Mouse (Mus musculus) embryonic facial prominence, embryonic 14.5 days (tissue): Measurements from ENCODE around the gene Frem3. TPM values are rescaled to one million over a fixed set of nuclear protein-coding genes. Genes with fewer than 3 reads are reported as not detected.

Source experiments
- ATAC-seq: fragments of 200-750 bp; cut with Nextera tagmentation; 2 replicates; pipeline ENCODE4 v1.8.0; 2017; ENCODE audit warnings: low read depth, moderate number of reproducible peaks, moderate TSS enrichment
- DNase-seq: peaks from one replicate; pipeline ENCODE4 v3.0.0-alpha.2; 2015; ENCODE audit warnings: low spot score
- H3K27ac ChIP-seq: fragments of 300-500 bp; sonication (generic); replicated peaks from 2 replicates; pipeline ENCODE4 v1.5.1; 2014; ENCODE audit warnings: low read depth, mild to moderate bottlenecking, low read length, moderate library complexity
- H3K27me3 ChIP-seq: fragments of 300-500 bp; sonication (generic); replicated peaks from 2 replicates; pipeline ENCODE4 v1.6.1; 2014; ENCODE audit warnings: low read length; ENCODE audit not compliant: control insufficient read depth, insufficient read depth
- H3K36me3 ChIP-seq: fragments of 300-500 bp; sonication (generic); 2 replicates; pipeline ENCODE4 v1.6.1; 2014; ENCODE audit warnings: low read length, mixed read lengths; ENCODE audit not compliant: control insufficient read depth, insufficient read depth
- H3K4me1 ChIP-seq: fragments of 300-500 bp; sonication (generic); 2 replicates; pipeline ENCODE4 v1.6.1; 2014; ENCODE audit warnings: antibody characterized with exemption, low read length; ENCODE audit not compliant: control insufficient read depth, insufficient read depth
- H3K4me2 ChIP-seq: fragments of 300-500 bp; sonication (generic); 2 replicates; pipeline ENCODE4 v1.6.1; 2014; ENCODE audit warnings: low read depth, mild to moderate bottlenecking, low read length, moderate library complexity, mixed read lengths
- H3K4me3 ChIP-seq: fragments of 300-500 bp; sonication (generic); 2 replicates; pipeline ENCODE4 v1.5.1; 2014; ENCODE audit warnings: low read depth, mild to moderate bottlenecking, low read length
- H3K9ac ChIP-seq: fragments of 300-500 bp; sonication (generic); 2 replicates; pipeline ENCODE4 v1.6.1; 2014; ENCODE audit warnings: low read depth, mild to moderate bottlenecking, low read length, moderate library complexity, mixed read lengths
- H3K9me3 ChIP-seq: fragments of 300-500 bp; sonication (generic); 2 replicates; pipeline ENCODE4 v1.6.1; 2016; ENCODE audit warnings: low read length; ENCODE audit not compliant: control insufficient read depth
- WGBS: fragments of 180-500 bp; shearing (Covaris S2); extraction: QIAGEN DNeasy Blood & Tissue Kit; methylation state at CpG from one replicate; pipeline ENCODE4 v1.1.7; 2014; 5-methylcytosine and 5-hydroxymethylcytosine counted together
- polyA plus RNA-seq: library from polyadenylated mRNA; unstranded; fragments of >200 nt; fragmentation: Nextera tagmentation; extraction: Ambion mirVana; gene quantifications from 2 replicates; pipeline ENCODE4 v1.2.1, GENCODE M21; 2014

Gene Frem3
- 0.07 and 0.20 TPM in 2 replicates for polyA plus RNA-seq

DNA sequence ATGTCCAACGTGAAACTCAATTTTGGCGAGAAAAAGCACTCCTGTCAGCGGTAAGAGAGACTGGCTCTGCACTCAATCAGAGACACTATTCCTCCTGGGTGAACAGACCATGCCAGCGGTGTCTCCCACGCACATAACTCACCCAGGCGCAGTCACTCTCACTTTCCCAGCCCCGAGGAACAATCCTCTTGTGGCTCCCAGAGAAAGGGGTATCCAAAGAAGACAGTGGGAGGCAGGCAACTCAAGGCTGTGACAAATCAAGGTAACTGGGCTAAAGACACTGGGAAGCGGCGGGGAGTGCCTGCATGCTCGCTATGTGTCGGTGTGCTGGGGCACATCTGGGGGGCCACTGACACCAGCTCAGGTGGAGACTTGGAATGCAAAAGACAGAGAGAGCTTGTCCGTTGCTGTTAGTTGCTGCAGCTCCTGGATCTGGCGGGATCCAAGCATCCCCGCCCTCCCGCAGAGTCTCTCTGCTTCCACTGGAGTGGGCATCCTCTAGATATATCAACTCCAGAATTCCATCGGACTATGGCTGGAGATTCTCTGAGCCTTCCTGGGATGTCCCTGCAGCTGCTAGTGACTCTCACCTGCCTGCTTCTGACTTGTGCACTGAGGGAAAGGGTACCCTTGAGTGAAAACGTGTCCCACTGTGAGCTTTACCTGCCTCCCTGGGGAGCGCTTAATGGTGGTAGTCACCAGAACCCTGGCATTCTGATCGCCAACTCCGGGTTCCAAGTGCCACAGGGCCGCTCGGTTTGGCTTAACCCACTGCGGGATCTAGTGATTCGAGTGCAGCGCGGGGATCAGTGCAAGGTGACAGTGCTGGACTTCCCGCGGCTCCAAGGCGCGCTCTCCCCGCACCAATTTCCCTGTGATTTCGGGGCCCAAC is at the start of gene Frem3:
Gene Frem3, plus strand, starts transcription at position 532 of the 892 bp plus-strand sequence.
- no peak for ATAC-seq
- peaks cover 10% of the 10 kb centered on the region; the same call in 1 of the 2 replicates for H3K4me1 ChIP-seq
- 3% methylated on average over 30 of the region's 32 CpGs for WGBS

GRCm38 (mm10) chr8:80564205-80564839 is 46.6 kb upstream of the Frem3 start:
- no peaks in the 10 kb centered on the region for H3K36me3 ChIP-seq
- H3K4me2 ChIP-seq, result no peak overlapping the region
- no peaks in the 10 kb centered on the region for H3K9me3 ChIP-seq
- H3K27me3 ChIP-seq, result no peaks in the 10 kb centered on the region
- no peaks in the 10 kb centered on the region for H3K4me1 ChIP-seq
- WGBS, result 84% methylated on average over 3 of the region's 3 CpGs
- no peak overlapping the region for H3K27ac ChIP-seq
- ATAC-seq, result no peak
- H3K9ac ChIP-seq, result no peak overlapping the region
- no peak overlapping the region for H3K4me3 ChIP-seq
- DNase-seq, result peak; percentile 6

More for the DNA sequence above, at the start of gene Frem3:
- peak within 1 kb of the TSS; percentile 25 for H3K4me3 ChIP-seq
- peak within 1 kb of the TSS; percentile 47 for H3K4me2 ChIP-seq
- H3K27me3 ChIP-seq, result peaks cover 19% of the 10 kb centered on the region
- no peak within 1 kb of the TSS for H3K27ac ChIP-seq
- H3K36me3 ChIP-seq, result no peaks in the 10 kb centered on the region
- H3K9ac ChIP-seq, result peak within 1 kb of the TSS; percentile 37; the same call in 1 of the 2 replicates
- DNase-seq, result no peak
- no peaks in the 10 kb centered on the region for H3K9me3 ChIP-seq

DNA sequence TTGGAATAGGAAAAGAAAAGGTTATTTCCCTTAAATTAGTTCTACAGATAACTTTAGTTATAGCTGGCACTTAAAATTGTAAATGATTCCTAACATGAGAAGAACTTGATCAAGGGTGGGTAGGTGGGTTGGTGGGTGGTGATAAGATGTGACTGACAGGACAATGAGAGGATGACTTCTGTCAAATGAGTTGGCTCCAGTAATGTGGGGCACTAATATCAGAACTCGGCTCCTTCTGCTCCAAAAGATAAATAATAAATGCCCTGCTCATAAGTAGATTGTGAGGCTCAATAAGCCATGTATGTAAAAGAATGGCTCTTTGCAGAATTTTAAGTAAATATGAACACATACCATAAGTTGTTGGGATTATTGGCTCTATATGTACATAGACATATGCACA is 43.4 kb upstream of the Frem3 start:
- ATAC-seq (no peak), DNase-seq (no peak)
- Histone ChIP-seq H3K27ac (no peak overlapping the region), H3K4me3 (no peak overlapping the region), H3K4me2 (no peak overlapping the region), H3K4me1 (no peaks in the 10 kb centered on the region), H3K27me3 (no peaks in the 10 kb centered on the region), H3K9ac (no peak overlapping the region), H3K9me3 (no peaks in the 10 kb centered on the region), H3K36me3 (no peaks in the 10 kb centered on the region)
- 68% methylated on average over 1 of the region's 1 CpGs for WGBS

DNA sequence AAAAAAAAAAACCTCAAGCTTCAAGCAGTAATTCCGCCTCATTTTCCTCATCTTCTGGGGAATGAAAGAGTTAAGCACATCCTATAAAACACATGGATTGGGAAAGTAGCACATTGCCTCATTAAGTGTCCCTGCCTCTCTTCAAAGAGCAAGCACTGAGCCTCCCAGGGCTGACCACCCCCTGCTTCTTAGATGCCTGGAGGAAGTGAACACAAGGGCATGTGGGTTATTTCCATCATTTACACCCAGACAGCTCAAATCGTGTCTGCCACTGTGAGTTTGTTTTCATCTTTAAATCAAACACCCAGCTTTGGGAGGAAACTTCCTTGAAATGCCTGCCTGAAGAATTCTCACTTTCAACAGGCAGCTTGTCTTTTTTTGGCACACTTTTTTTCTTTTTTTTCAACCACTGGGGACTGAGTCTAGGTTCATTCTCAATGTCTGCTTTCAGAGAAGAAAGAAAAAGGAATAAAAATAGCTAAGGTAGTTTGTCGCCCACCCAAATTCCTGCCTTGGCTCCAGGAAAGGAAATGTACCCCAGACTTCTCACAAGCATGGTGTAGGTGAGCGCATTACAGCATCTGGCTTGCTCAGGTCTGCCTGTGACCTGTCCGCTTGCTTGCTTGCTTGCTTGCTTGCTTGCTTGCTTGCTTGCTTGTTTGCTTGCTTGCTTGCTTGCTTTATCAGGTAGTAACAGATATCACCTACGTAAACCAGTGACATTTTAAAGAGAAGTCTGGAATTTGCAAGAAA is 42.5 kb upstream of the Frem3 start:
- no peak overlapping the region for H3K4me3 ChIP-seq
- 60% methylated on average over 6 of the region's 6 CpGs for WGBS
- no peaks in the 10 kb centered on the region for H3K27me3 ChIP-seq
- H3K36me3 ChIP-seq, result no peaks in the 10 kb centered on the region
- no peaks in the 10 kb centered on the region for H3K4me1 ChIP-seq
- no peak for ATAC-seq
- H3K4me2 ChIP-seq, result no peak overlapping the region
- no peak overlapping the region for H3K27ac ChIP-seq
- peak; percentile 4 for DNase-seq
- H3K9me3 ChIP-seq, result no peaks in the 10 kb centered on the region
- H3K9ac ChIP-seq, result no peak overlapping the region

DNA sequence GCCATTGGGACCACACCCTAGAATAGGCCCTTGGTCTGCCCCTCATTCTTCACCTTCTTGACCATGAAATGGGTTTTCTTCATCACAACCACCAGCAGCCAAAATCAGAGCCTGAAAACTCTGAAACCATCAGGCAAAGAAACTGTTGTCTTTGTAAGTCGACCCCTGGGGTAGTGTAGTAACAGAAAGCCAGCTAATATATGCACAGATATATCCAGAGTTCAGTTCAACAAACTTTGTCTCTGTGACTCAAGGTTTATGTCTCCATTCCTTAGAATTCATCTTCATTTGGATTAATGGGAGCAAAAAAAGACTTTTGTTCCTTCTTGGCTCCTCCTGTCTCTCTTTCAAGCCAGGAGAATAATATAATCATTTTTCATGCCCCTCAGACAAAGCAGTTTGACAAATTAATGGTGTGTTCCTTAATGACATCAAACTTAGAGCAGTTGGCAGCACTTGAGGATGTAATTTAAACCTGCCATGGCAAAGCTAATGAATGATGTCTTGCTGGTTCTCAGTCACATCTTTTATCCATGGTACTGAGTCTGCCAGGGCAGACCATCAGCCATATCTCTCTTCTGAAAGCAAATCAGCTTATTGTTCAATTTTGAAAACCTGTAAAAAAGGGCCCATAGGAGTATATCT is 38.3 kb upstream of the Frem3 start:
- no peak for DNase-seq
- no peak overlapping the region for H3K27ac ChIP-seq
- no peak overlapping the region for H3K4me3 ChIP-seq
- H3K27me3 ChIP-seq, result no peaks in the 10 kb centered on the region
- no peaks in the 10 kb centered on the region for H3K4me1 ChIP-seq
- H3K9me3 ChIP-seq, result no peaks in the 10 kb centered on the region
- H3K36me3 ChIP-seq, result no peaks in the 10 kb centered on the region
- H3K9ac ChIP-seq, result no peak overlapping the region
- ATAC-seq, result no peak
- H3K4me2 ChIP-seq, result no peak overlapping the region
- WGBS, result 60% methylated on average over 1 of the region's 1 CpGs

GRCm38 (mm10) chr8:80577126-80577525 is 33.8 kb upstream of the Frem3 start:
- H3K4me2 ChIP-seq, result no peak overlapping the region
- no peak overlapping the region for H3K27ac ChIP-seq
- H3K4me1 ChIP-seq, result no peaks in the 10 kb centered on the region
- no peaks in the 10 kb centered on the region for H3K27me3 ChIP-seq
- 79% methylated on average over 2 of the region's 2 CpGs for WGBS
- no peak for ATAC-seq
- no peaks in the 10 kb centered on the region for H3K36me3 ChIP-seq
- H3K4me3 ChIP-seq, result no peak overlapping the region
- no peak for DNase-seq
- no peaks in the 10 kb centered on the region for H3K9me3 ChIP-seq
- no peak overlapping the region for H3K9ac ChIP-seq

- ATAC-seq, result no peak
- no peak overlapping the region for H3K4me3 ChIP-seq
- 81% methylated on average over 1 of the region's 1 CpGs for WGBS
- no peak for DNase-seq
- H3K27ac ChIP-seq, result no peak overlapping the region
- H3K9me3 ChIP-seq, result no peaks in the 10 kb centered on the region
- H3K27me3 ChIP-seq, result no peaks in the 10 kb centered on the region
- no peaks in the 10 kb centered on the region for H3K4me1 ChIP-seq
- no peak overlapping the region for H3K9ac ChIP-seq
- H3K4me2 ChIP-seq, result no peak overlapping the region
- no peaks in the 10 kb centered on the region for H3K36me3 ChIP-seq
Measured at GRCm38 (mm10) chr8:80579038-80579437, 31.8 kb upstream of the Frem3 start.

DNA sequence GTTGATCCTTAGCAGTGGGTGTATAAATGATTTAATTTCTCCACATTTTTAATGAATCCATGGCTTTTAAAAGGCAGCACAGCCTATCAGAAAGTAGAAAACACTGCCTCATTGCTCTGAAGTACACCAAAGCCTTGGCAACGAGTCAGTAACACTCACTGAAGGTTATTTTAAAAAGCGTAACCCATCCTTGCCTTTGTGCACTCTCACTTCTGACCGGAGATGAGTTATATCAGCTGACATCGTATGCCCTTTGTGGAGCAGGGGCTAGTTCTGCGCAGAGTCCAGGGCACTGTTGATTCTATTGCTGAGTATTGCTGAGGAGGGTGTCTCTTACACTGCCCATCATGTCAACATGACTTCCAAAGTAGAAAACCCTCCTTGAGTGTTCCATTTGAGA is 18.3 kb upstream of the Frem3 start:
- no peaks in the 10 kb centered on the region for H3K27me3 ChIP-seq
- no peak overlapping the region for H3K27ac ChIP-seq
- H3K4me3 ChIP-seq, result no peak overlapping the region
- H3K4me1 ChIP-seq, result no peaks in the 10 kb centered on the region
- no peak for ATAC-seq
- H3K9me3 ChIP-seq, result no peaks in the 10 kb centered on the region
- DNase-seq, result no peak
- no peaks in the 10 kb centered on the region for H3K36me3 ChIP-seq
- H3K4me2 ChIP-seq, result no peak overlapping the region
- whole genome bisulfite sequencing, result 75% methylated on average over 5 of the region's 5 CpGs
- no peak overlapping the region for H3K9ac ChIP-seq
